Mouse (Mus musculus) testis, adult 2 months (tissue): ENCODE results near the gene Usp7.

Experiments
- CTCF ChIP-seq: fragments of 200-500 bp; IDR thresholded peaks from 2 replicates; pipeline ENCODE4 v1.5.1; 2012; ENCODE audit warnings: low read depth, mild to moderate bottlenecking, inconsistent platforms, low read length, moderate library complexity; ENCODE audit not compliant: control insufficient read depth, insufficient read depth, insufficient replicate concordance
- POLR2A ChIP-seq: fragments of 200-500 bp; IDR thresholded peaks from 2 replicates; pipeline ENCODE4 v1.6.1; 2012; ENCODE audit warnings: low read depth, mild to moderate bottlenecking, inconsistent platforms, low read length, moderate library complexity; ENCODE audit not compliant: control insufficient read depth

DNA sequence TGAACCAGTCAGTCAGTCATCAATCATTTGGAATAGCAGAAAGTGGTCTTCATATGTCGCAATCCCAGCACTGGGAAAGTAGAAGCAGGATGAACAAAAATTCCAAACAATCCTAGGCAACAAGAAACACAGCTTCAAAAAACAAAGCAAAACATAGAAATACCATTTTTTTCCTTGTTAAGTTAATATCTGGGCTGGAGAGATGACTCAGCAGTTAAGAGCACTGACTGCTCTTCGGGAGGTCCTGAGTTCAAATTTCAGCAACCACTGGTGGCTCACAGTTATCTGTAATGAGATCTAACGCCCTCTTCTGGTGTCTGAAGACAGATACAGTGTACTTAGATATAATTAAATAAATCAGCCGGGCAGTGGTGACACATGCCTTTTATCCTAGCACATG, 30.5 kb upstream of the Usp7 start:
- TF ChIP-seq CTCF (no peak), POLR2A (no peak)
